Mouse (Mus musculus): ENCODE measurements around the gene Rpl31. TPM values are rescaled to one million over a fixed set of nuclear protein-coding genes. Genes with fewer than 3 reads are reported as not detected.

Gene Rpl31
- polyA plus RNA-seq, 1 experiment = 322 TPM

- H3K4me3 ChIP-seq (ENCODE audit: insufficient read depth, low read depth, low read length) = no peak overlapping the region
- H3K4me1 ChIP-seq (ENCODE audit: control insufficient read depth, insufficient read depth, insufficient read length, low read length) = no peaks in the 10 kb centered on the region
- no peak overlapping the region for H3K27ac ChIP-seq (replicated peaks; ENCODE audit: low read depth, low read length)
These were observed 22.6 kb upstream of the Rpl31 start for GRCm38 (mm10) chr1:39344981-39345600.

GRCm38 (mm10) chr1:39349001-39349400 is 18.6 kb upstream of the Rpl31 start:
- Histone ChIP-seq H3K4me1 (ENCODE audit: control insufficient read depth, insufficient read depth, insufficient read length, low read length) (no peaks in the 10 kb centered on the region), H3K4me3 (ENCODE audit: insufficient read depth, low read depth, low read length) (no peak overlapping the region), H3K27ac (replicated peaks; ENCODE audit: low read depth, low read length) (no peak overlapping the region)

GRCm38 (mm10) chr1:39349427-39349826 is 18.2 kb upstream of the Rpl31 start:
- Histone ChIP-seq H3K4me1 (ENCODE audit: control insufficient read depth, insufficient read depth, insufficient read length, low read length) (no peaks in the 10 kb centered on the region), H3K4me3 (ENCODE audit: insufficient read depth, low read depth, low read length) (no peak overlapping the region), H3K27ac (replicated peaks; ENCODE audit: low read depth, low read length) (no peak overlapping the region)

- no peak overlapping the region for H3K4me3 ChIP-seq (ENCODE audit: insufficient read depth, low read depth, low read length)
- no peaks in the 10 kb centered on the region; the same call in 1 of the 2 replicates for H3K4me1 ChIP-seq (ENCODE audit: control insufficient read depth, insufficient read depth, insufficient read length, low read length)
- no peak overlapping the region for H3K27ac ChIP-seq (replicated peaks; ENCODE audit: low read depth, low read length)
These were observed 5.7 kb upstream of the Rpl31 start for GRCm38 (mm10) chr1:39361754-39362514.

GRCm38 (mm10) chr1:39362515-39362893 is 5.1 kb upstream of the Rpl31 start:
- Histone ChIP-seq H3K4me3 (ENCODE audit: insufficient read depth, low read depth, low read length) (no peak overlapping the region), H3K4me1 (ENCODE audit: control insufficient read depth, insufficient read depth, insufficient read length, low read length) (no peaks in the 10 kb centered on the region; the same call in 1 of the 2 replicates), H3K27ac (replicated peaks; ENCODE audit: low read depth, low read length) (no peak overlapping the region)

- H3K27ac ChIP-seq (replicated peaks; ENCODE audit: low read depth, low read length) = no peak overlapping the region
- H3K4me3 ChIP-seq (ENCODE audit: insufficient read depth, low read depth, low read length) = no peak overlapping the region
- no peaks in the 10 kb centered on the region; the same call in 1 of the 2 replicates for H3K4me1 ChIP-seq (ENCODE audit: control insufficient read depth, insufficient read depth, insufficient read length, low read length)
These were observed 2.1 kb upstream of the Rpl31 start for GRCm38 (mm10) chr1:39365562-39365961.

- peak overlapping the region; percentile 79 for H3K4me3 ChIP-seq (ENCODE audit: insufficient read depth, low read depth, low read length)
- peak overlapping the region; percentile 61; the same call in 1 of the 2 replicates for H3K27ac ChIP-seq (replicated peaks; ENCODE audit: low read depth, low read length)
- no peaks in the 10 kb centered on the region; the same call in 1 of the 2 replicates for H3K4me1 ChIP-seq (ENCODE audit: control insufficient read depth, insufficient read depth, insufficient read length, low read length)
These were observed 597 bp upstream of the Rpl31 start for GRCm38 (mm10) chr1:39367045-39367444.

GRCm38 (mm10) chr1:39368267-39368841 is 712 bp downstream of the Rpl31 start:
- Histone ChIP-seq H3K4me3 (ENCODE audit: insufficient read depth, low read depth, low read length) (peak overlapping the region; percentile 87), H3K27ac (replicated peaks; ENCODE audit: low read depth, low read length) (peak overlapping the region; percentile 45)

GRCm38 (mm10) chr1:39370431-39370830 is 2.8 kb downstream of the Rpl31 start:
- Histone ChIP-seq H3K4me3 (ENCODE audit: insufficient read depth, low read depth, low read length) (no peak overlapping the region), H3K27ac (replicated peaks; ENCODE audit: low read depth, low read length) (no peak overlapping the region), H3K4me1 (ENCODE audit: control insufficient read depth, insufficient read depth, insufficient read length, low read length) (no peaks in the 10 kb centered on the region; the same call in 1 of the 2 replicates)

More at GRCm38 (mm10) chr1:39368267-39368841, 712 bp downstream of the Rpl31 start:
- no peaks in the 10 kb centered on the region; the same call in 1 of the 2 replicates for H3K4me1 ChIP-seq (ENCODE audit: control insufficient read depth, insufficient read depth, insufficient read length, low read length)

- H3K4me3 ChIP-seq (ENCODE audit: insufficient read depth, low read depth, low read length) = no peak overlapping the region
- H3K4me1 ChIP-seq (ENCODE audit: control insufficient read depth, insufficient read depth, insufficient read length, low read length) = no peaks in the 10 kb centered on the region
- no peak overlapping the region for H3K27ac ChIP-seq (replicated peaks; ENCODE audit: low read depth, low read length)
These were observed 4.7 kb downstream of the Rpl31 start for GRCm38 (mm10) chr1:39372220-39372843.

GRCm38 (mm10) chr1:39373378-39373777 is 5.7 kb downstream of the Rpl31 start:
- Histone ChIP-seq H3K27ac (replicated peaks; ENCODE audit: low read depth, low read length) (no peak overlapping the region), H3K4me3 (ENCODE audit: insufficient read depth, low read depth, low read length) (no peak overlapping the region), H3K4me1 (ENCODE audit: control insufficient read depth, insufficient read depth, insufficient read length, low read length) (no peaks in the 10 kb centered on the region)

- H3K27ac ChIP-seq (replicated peaks; ENCODE audit: low read depth, low read length) = no peak overlapping the region
- H3K4me1 ChIP-seq (ENCODE audit: control insufficient read depth, insufficient read depth, insufficient read length, low read length) = no peaks in the 10 kb centered on the region
- no peak overlapping the region for H3K4me3 ChIP-seq (ENCODE audit: insufficient read depth, low read depth, low read length)
These were observed 6.7 kb downstream of the Rpl31 start for GRCm38 (mm10) chr1:39374231-39374809.

- Histone ChIP-seq H3K4me3 (ENCODE audit: insufficient read depth, low read depth, low read length) (no peak overlapping the region), H3K4me1 (ENCODE audit: control insufficient read depth, insufficient read depth, insufficient read length, low read length) (no peaks in the 10 kb centered on the region), H3K27ac (replicated peaks; ENCODE audit: low read depth, low read length) (no peak overlapping the region)
These were observed 8.5 kb downstream of the Rpl31 start for GRCm38 (mm10) chr1:39376121-39376520.

GRCm38 (mm10) chr1:39376726-39377240 is 9.1 kb downstream of the Rpl31 start:
- H3K4me1 ChIP-seq (ENCODE audit: control insufficient read depth, insufficient read depth, insufficient read length, low read length) = no peaks in the 10 kb centered on the region

GRCm38 (mm10) chr1:39378540-39378939 is 10.9 kb downstream of the Rpl31 start:
- H3K27ac ChIP-seq (replicated peaks; ENCODE audit: low read depth, low read length) = no peak overlapping the region
- H3K4me1 ChIP-seq (ENCODE audit: control insufficient read depth, insufficient read depth, insufficient read length, low read length) = no peaks in the 10 kb centered on the region
- H3K4me3 ChIP-seq (ENCODE audit: insufficient read depth, low read depth, low read length) = no peak overlapping the region

More at GRCm38 (mm10) chr1:39376726-39377240, 9.1 kb downstream of the Rpl31 start:
- Histone ChIP-seq H3K4me3 (ENCODE audit: insufficient read depth, low read depth, low read length) (no peak overlapping the region), H3K27ac (replicated peaks; ENCODE audit: low read depth, low read length) (no peak overlapping the region)
